Mouse (Mus musculus) kidney, adult 11 months (tissue): ENCODE results near the gene Trim30b.
"Not testable (repeated sequence)": the region's sequence is repeated elsewhere in the genome, so short reads cannot be mapped to it uniquely, and the experiment has no call there.

ENCODE experiments used
- DNase-seq: peaks from one replicate; pipeline ENCODE4 v3.0.0; 2022

The Trim30b gene

GRCm38 (mm10) chr7:104369736-104370414 is at the start of gene Trim30b:
Gene Trim30b (minus strand): TSS chr7:104369884.
- DNase-seq, result peak; percentile 18

- DNase-seq, result no peak
These were observed 34.8 kb upstream of the Trim30b start for GRCm38 (mm10) chr7:104404460-104404950.

- peak; percentile 5 for DNase-seq
These were observed 31.5 kb upstream of the Trim30b start for GRCm38 (mm10) chr7:104401140-104401539.

- DNase-seq, result no peak
These were observed 31.0 kb upstream of the Trim30b start, which contains the start of gene Trim30c for GRCm38 (mm10) chr7:104400698-104401097. Gene Trim30c (minus strand): TSS chr7:104400837.

DNA sequence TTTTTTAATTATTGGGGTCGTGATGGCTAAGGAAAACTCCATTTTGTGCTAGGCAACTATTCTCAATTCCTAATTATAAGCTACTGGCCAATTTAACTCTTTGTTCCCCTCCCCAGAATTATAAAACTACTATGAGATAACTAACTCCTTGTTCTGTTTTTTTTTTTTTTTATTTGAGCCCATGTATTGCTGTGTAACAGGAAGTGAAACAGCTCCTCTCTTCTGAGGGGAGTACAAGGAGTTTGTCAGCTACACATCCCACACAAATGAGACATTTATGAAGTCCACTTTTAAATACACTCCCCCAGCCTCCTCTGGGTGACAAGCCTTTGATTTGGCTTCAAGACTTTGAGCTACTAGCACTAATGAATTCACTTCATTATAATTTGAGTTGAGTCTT is 28.8 kb upstream of the Trim30b start:
- DNase-seq, result no peak

- DNase-seq, result no peak
These were observed 3.3 kb downstream of the Trim30b start for GRCm38 (mm10) chr7:104366339-104366738.

DNA sequence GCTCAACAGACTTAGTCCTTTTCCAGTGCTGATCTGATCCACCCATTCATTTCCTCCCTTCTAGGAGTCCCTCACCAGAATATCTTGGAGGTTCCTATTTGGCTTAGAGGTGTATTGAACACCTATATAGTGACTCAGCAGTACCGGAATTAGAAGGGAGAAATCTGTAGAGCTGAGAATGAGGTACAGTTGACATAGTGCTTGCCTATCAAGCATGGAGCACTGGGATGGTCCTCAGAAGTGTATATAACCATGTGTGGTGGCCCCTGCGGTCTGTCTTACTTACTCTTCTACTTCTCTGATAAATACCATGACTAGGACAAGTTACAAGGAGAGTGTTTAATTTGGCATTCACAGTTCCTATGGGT is 16.1 kb downstream of the Trim30b start:
- DNase-seq, result no peak

DNA sequence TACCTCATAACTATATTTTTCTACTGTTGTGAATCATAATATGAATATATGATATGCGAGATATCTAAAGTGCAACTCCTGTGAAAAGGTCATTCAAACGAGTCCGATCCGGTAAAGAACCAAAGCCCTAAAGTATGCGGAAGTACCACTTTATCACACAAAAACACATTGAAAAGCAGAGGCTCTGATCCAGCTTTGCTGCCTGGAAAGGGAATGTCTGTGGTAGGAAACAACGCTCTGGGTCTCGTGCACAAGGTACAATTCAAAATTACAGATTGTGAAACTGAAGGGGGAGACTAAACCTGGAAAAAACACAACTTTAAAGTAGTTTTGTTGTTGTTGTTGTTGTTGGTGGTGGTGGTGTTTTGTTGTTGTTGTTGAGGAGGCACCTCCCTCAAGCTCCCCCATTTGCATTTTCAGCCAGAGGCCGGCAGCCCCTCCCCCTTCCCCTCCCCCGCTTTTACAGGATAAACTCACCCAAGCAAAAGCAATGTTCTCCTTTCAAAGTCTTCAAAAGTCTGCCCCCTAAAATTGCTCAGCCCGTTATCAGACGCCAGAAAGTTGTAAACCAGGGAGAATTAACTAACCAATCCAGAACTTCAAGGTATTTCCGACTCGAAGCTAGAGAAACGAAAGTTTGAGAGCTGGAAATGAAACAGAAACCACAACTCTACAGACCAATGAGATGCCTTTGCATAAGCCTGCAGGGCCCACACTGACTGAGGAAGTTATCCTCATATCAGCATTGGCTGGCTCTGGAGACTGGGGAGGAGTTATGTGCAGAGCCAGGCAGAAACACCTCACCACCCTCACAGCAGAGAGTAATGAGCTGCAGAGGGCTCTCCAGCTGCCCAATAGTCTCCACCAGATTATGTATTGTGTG is 16.7 kb downstream of the Trim30b start, which contains the start of gene Trim12c:
TSS of gene Trim12c (minus strand) at position 646 of the 883 bp plus-strand sequence.
- peak; percentile 88 for DNase-seq

- DNase-seq, result not testable (repeated sequence)
These were observed 21.6 kb downstream of the Trim30b start for GRCm38 (mm10) chr7:104348043-104348442.

- not testable (repeated sequence) for DNase-seq
These were observed 28.9 kb downstream of the Trim30b start for GRCm38 (mm10) chr7:104340744-104341143.

GRCm38 (mm10) chr7:104335547-104335946 is 34.1 kb downstream of the Trim30b start:
- not testable (repeated sequence) for DNase-seq

GRCm38 (mm10) chr7:104329171-104329570 is 40.5 kb downstream of the Trim30b start, which contains the start of gene Trim34b:
Gene Trim34b (plus strand): TSS chr7:104329471.
- not testable (repeated sequence) for DNase-seq

- DNase-seq, result no peak
These were observed 47.7 kb downstream of the Trim30b start for GRCm38 (mm10) chr7:104322028-104322427.

DNA sequence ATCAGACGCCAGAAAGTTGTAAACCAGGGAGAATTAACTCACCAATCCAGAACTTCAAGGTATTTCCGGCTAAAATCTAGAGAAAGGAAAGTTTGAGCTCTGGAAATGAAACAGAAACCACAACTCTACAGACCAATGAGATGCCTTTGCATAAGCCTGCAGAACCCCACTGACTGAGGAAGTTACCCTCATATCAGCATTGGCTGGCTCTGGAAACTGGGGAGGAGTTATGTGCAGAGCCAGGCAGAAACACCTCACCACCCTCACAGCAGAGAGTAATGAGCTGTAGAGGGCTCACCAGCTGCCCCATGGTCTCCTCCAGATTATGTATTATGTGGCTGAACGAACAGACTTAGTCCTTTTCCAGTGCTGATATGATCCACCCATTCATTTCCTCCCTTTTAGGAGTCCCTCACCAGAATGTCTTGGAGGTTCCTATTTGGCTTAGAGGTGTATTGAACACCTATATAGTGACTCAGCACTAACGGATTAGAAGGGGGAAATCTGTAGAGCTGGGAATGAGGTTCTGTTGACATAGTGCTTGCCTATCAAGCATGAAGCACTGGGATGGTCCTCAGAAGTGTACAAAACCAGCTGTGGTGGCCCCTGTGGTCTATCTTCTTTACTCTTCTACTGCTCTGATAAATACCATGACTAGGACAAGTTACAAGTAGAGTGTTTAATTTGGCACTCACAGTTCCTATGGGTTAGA is 54.2 kb downstream of the Trim30b start, which contains the start of gene Trim12a:
TSS of gene Trim12a (minus strand) at position 98 of the 712 bp plus-strand sequence.
- not testable (repeated sequence) for DNase-seq

DNA sequence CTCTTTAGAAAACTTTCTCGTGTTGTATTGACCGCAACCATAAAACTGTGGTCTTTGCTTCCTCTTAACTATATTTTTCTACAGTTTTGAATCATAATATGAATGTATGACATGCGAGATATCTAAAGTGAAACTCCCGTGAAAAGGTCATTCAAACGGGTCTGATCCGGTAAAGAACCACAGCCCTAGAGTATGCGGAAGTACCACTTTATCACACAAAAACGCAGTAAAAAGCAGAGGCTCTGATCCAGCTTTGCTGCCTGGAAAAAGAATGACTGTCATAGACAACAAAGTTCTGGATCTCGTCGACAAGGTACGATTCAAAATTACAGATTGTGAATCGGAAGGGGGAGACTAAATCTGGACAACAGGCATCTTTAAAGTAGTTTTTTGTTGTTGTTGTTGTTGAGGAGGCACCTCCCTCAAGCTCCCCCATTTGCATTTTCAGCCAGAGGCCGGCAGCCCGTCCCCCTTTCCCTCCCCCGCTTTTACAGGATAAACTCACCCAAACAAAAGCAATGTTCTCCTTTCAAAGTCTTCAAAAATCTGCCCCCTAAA is 54.8 kb downstream of the Trim30b start:
- no peak for DNase-seq
